Mouse (Mus musculus): ENCODE data around the gene Rfc2.

Rfc2 gene

GRCm38 (mm10) chr5:134581146-134581545 lies at the start of gene Rfc2:
Gene Rfc2, plus strand, starts transcription at chr5:134581366.
- in situ Hi-C loops (cut with MboI, MseI) = no loop called here

GRCm38 (mm10) chr5:134531585-134531984 lies 49.6 kb upstream of the Rfc2 start:
- in situ Hi-C loops (cut with MboI, MseI) = no loop called here

- in situ Hi-C loops (cut with MboI, MseI) = no loop called here
Observed at GRCm38 (mm10) chr5:134532417-134532816, 48.7 kb upstream of the Rfc2 start.

GRCm38 (mm10) chr5:134536036-134536435 lies 45.1 kb upstream of the Rfc2 start:
- in situ Hi-C loops (cut with MboI, MseI) = no loop called here

- in situ Hi-C loops (cut with MboI, MseI) = no loop called here
Observed at GRCm38 (mm10) chr5:134539891-134540290, 41.3 kb upstream of the Rfc2 start.

- in situ Hi-C loops (cut with MboI, MseI) = no loop called here
Observed at GRCm38 (mm10) chr5:134540881-134541280, 40.3 kb upstream of the Rfc2 start.

- in situ Hi-C loops (cut with MboI, MseI) = no loop called here
Observed at GRCm38 (mm10) chr5:134541640-134542039, 39.5 kb upstream of the Rfc2 start.

GRCm38 (mm10) chr5:134544516-134545241 lies 36.5 kb upstream of the Rfc2 start:
- in situ Hi-C loops (cut with MboI, MseI) = no loop called here

- in situ Hi-C loops (cut with MboI, MseI) = no loop called here
Observed at GRCm38 (mm10) chr5:134545242-134545629, 35.9 kb upstream of the Rfc2 start.

GRCm38 (mm10) chr5:134546790-134547189 lies 34.4 kb upstream of the Rfc2 start:
- in situ Hi-C loops (cut with MboI, MseI) = no loop called here

GRCm38 (mm10) chr5:134548306-134548705 lies 32.9 kb upstream of the Rfc2 start:
- in situ Hi-C loops (cut with MboI, MseI) = no loop called here

- in situ Hi-C loops (cut with MboI, MseI) = no loop called here
Observed at GRCm38 (mm10) chr5:134549640-134550168, 31.5 kb upstream of the Rfc2 start.

- in situ Hi-C loops (cut with MboI, MseI) = no loop called here
Observed at GRCm38 (mm10) chr5:134550836-134551232, 30.3 kb upstream of the Rfc2 start.

GRCm38 (mm10) chr5:134551233-134552109 lies 29.7 kb upstream of the Rfc2 start:
- in situ Hi-C loops (cut with MboI, MseI) = no loop called here

- in situ Hi-C loops (cut with MboI, MseI) = no loop called here
Observed at GRCm38 (mm10) chr5:134552110-134552972, 28.8 kb upstream of the Rfc2 start, which contains the start of gene Clip2. Gene Clip2, minus strand, starts transcription at chr5:134552434.

GRCm38 (mm10) chr5:134553951-134554546 lies 27.1 kb upstream of the Rfc2 start:
- in situ Hi-C loops (cut with MboI, MseI) = no loop called here

GRCm38 (mm10) chr5:134555463-134556164 lies 25.6 kb upstream of the Rfc2 start:
- in situ Hi-C loops (cut with MboI, MseI) = no loop called here

GRCm38 (mm10) chr5:134560071-134560449 lies 21.1 kb upstream of the Rfc2 start, which contains the start of gene Syna:
Gene Syna, minus strand, starts transcription at chr5:134560171.
- in situ Hi-C loops (cut with MboI, MseI) = no loop called here

- in situ Hi-C loops (cut with MboI, MseI) = no loop called here
Observed at GRCm38 (mm10) chr5:134560450-134561171, 20.6 kb upstream of the Rfc2 start.

GRCm38 (mm10) chr5:134564272-134564671 lies 16.9 kb upstream of the Rfc2 start:
- in situ Hi-C loops (cut with MboI, MseI) = no loop called here

All from T-helper 1 cell (primary cell).